ENCODE assay signal across 16 mouse cellular contexts in genomic region chr8:85084633-85085032, GRCm38 (mm10). TPM values are rescaled to one million over a fixed set of nuclear protein-coding genes. Genes with fewer than 3 reads are reported as not detected.
A peak's percentile ranks its signal among the peaks of the same experiment; 100 is the strongest.
DNase-seq lines count a peak whose midpoint lies in the region; ATAC-seq and TF ChIP-seq lines count a peak whose summit lies in the region.
"Had no signal": no experiment of that assay in that cellular context is flagged by ENCODE, and none has a peak within 500 bp of the region (broad histone marks: within the 10 kb centered on the region; RNA-seq: fewer than 3 reads in every experiment).

No protein-coding gene starts in this region.

- WGBS in bone marrow, adult 2 months = 12% methylated on average over 8 of the region's 8 CpGs

- H3K4me1 ChIP-seq in bone marrow, adult 2 months (ENCODE audit: control insufficient read depth, insufficient read depth, low read length) = no peaks in the 10 kb centered on the region; the same call in 1 of the 2 replicates

- no peak for TF ChIP-seq CTCF in bone marrow, adult 2 months (IDR thresholded peaks at IDR 0.05; ENCODE audit: control insufficient read depth, insufficient read depth, low read length)

- peak; percentile 8 for DNase-seq in kidney, postnatal 10 days
- DNase-seq in kidney, adult 8-10 months = no peak
- DNase-seq in A20 (ENCODE audit: low read depth, low spot score) = peak; percentile 78
- no peak for DNase-seq in retina, embryonic 14.5 days (ENCODE audit: low spot score)
- no peak for DNase-seq in cerebellum, adult 18-20 months
- no peak for DNase-seq in adrenal gland, adult 8-10 months
- DNase-seq: embryo, embryonic 11 days; left cerebral cortex, postnatal 4 days; right cerebral cortex, postnatal 4 days had no signal

- H3K4me3 ChIP-seq in bone marrow, adult 2 months (replicated peaks; ENCODE audit: control insufficient read depth, low read depth, low read length) = peak overlapping the region; percentile 91

- no peak for TF ChIP-seq POLR2A in bone marrow, adult 2 months (IDR thresholded peaks at IDR 0.05; ENCODE audit: borderline replicate concordance, control insufficient read depth, low read depth, low read length)

- peak overlapping the region; percentile 58; the same call in 1 of the 2 replicates for H3K27ac ChIP-seq in bone marrow, adult 2 months (ENCODE audit: control insufficient read depth, insufficient read depth, low read depth, low read length, poor library complexity)

- peak; percentile 36 for ATAC-seq in megakaryocyte, adult 5-6 weeks (ENCODE audit: poor library complexity, severe bottlenecking)
- ATAC-seq: activated CD4-positive, CD25-positive, alpha-beta regulatory T cell, adult 4 months had no signal

RNA-seq across cellular contexts. Expression of gene Man2b1, which starts 1.6 kb away (rescaled TPM):
- 19.2 and 64.3 TPM in 2 replicates for polyA plus RNA-seq in bone marrow, adult 2 months (2011; ENCODE audit: insufficient read depth, insufficient read length, low replicate concordance, missing spikeins)
- total RNA-seq in megakaryocyte, adult 5-6 weeks (2015) = 204 TPM in 2 replicates
- total RNA-seq in megakaryocyte, adult 5-6 weeks (2017) = 159 and 161 TPM in 2 replicates
- total RNA-seq in adrenal gland, adult 8-10 months (2022) = 10 to 100 TPM; 53.4 to 60.8 (median 54.3) TPM

RNA-seq across cellular contexts. Expression of gene Wdr83, which starts 3.5 kb away (rescaled TPM):
- polyA plus RNA-seq in bone marrow, adult 2 months (2011; ENCODE audit: insufficient read depth, insufficient read length, low replicate concordance, missing spikeins) = 57.4 and 100 TPM in 2 replicates
- total RNA-seq in megakaryocyte, adult 5-6 weeks (2015) = 17.0 and 20.5 TPM in 2 replicates
- total RNA-seq in megakaryocyte, adult 5-6 weeks (2017) = 9.9 and 12.5 TPM in 2 replicates
- total RNA-seq in adrenal gland, adult 8-10 months (2022) = 10 to 100 TPM; 22.6 to 30.1 (median 29.2) TPM

RNA-seq across cellular contexts. Expression of gene Wdr83os, which starts 4.1 kb away (rescaled TPM):
- 26.9 and 42.0 TPM in 2 replicates for polyA plus RNA-seq in bone marrow, adult 2 months (2011; ENCODE audit: insufficient read depth, insufficient read length, low replicate concordance, missing spikeins)
- total RNA-seq in megakaryocyte, adult 5-6 weeks (2015) = 116 and 119 TPM in 2 replicates
- total RNA-seq in megakaryocyte, adult 5-6 weeks (2017) = 27.8 and 39.4 TPM in 2 replicates
- 10 to 100 TPM; 76.0 to 87.7 (median 81.1) TPM for total RNA-seq in adrenal gland, adult 8-10 months (2022)

RNA-seq across cellular contexts. Expression of gene Dhps, which starts 13.1 kb away (rescaled TPM):
- 31.0 and 39.6 TPM in 2 replicates for polyA plus RNA-seq in bone marrow, adult 2 months (2011; ENCODE audit: insufficient read depth, insufficient read length, low replicate concordance, missing spikeins)
- total RNA-seq in megakaryocyte, adult 5-6 weeks (2015) = 50.9 and 55.1 TPM in 2 replicates
- 26.9 and 30.2 TPM in 2 replicates for total RNA-seq in megakaryocyte, adult 5-6 weeks (2017)
- 10 to 100 TPM; 31.4 to 41.2 (median 33.2) TPM for total RNA-seq in adrenal gland, adult 8-10 months (2022)

RNA-seq across cellular contexts. Expression of gene Gm5741, which starts 16.9 kb away (rescaled TPM):
- polyA plus RNA-seq in bone marrow, adult 2 months (2011; ENCODE audit: insufficient read depth, insufficient read length, low replicate concordance, missing spikeins) = 4.3 TPM in 1 of 2 replicates, not detected in the other
- not detected in 2 replicates for total RNA-seq in megakaryocyte, adult 5-6 weeks (2015)
- not detected in 2 replicates for total RNA-seq in megakaryocyte, adult 5-6 weeks (2017)
- total RNA-seq in adrenal gland, adult 8-10 months (2022) = 1 to 10 TPM in 1 of 4 experiments, not detected in 3; 1.3 TPM
- total RNA-seq: gastrocnemius, adult 8-10 months; left cerebral cortex, postnatal 4 days had no signal
- polyA plus RNA-seq: activated CD4-positive, CD25-positive, alpha-beta regulatory T cell, adult 4 months; heart, embryonic 14.5 days; intestine, embryonic 14.5 days; neural tube, embryonic 14.5 days had no signal

Comparison
In these comparisons a context has a peak if more than half of its experiments do, and no peak if none do; other contexts are left out.
1. DNase-seq: peak in kidney, postnatal 10 days (single experiment) and A20 (single experiment); none in kidney, adult 8-10 months (0 of 2), retina, embryonic 14.5 days (single experiment), cerebellum, adult 18-20 months (0 of 2) and adrenal gland, adult 8-10 months (single experiment).